Mouse (Mus musculus): ENCODE results near the gene Rgma. TPM values are rescaled to one million over a fixed set of nuclear protein-coding genes. Genes with fewer than 3 reads are reported as not detected.

Gene Rgma
- polyA plus RNA-seq, 1 experiment from 2014 or later = 12.1 TPM

DNA sequence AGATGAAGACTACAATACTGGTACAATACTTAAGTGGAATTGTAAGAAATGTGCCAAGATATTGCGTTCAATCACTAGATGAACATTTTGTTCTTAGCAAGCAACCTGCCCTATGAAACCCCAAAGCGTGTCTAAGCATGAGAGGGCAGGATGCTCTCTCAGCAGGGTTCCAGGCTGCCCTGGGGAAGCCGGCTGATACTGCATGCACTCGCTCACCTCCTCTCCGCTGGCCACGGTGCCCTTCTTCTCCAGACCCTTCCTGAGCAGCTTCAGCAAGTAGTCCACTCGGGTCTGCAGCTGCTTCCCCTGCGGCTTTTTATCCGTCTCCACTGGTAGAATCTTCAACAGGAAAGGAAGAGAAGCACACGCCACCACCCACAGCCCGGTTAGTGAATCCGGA is 78.8 kb downstream of the Rgma start:
- no peak for ATAC-seq (ENCODE audit: insufficient read depth, low FRiP score, low read depth)
- Histone ChIP-seq H3K4me1 (no peaks in the 10 kb centered on the region), H3K9ac (no peak overlapping the region), H3K9me3 (no peaks in the 10 kb centered on the region), H3K36me3 (peaks cover 78% of the 10 kb centered on the region), H3K4me3 (replicated peaks) (no peak overlapping the region), H3K27ac (no peak overlapping the region), H3K27me3 (replicated peaks) (no peaks in the 10 kb centered on the region), H3K4me2 (no peak overlapping the region)
- WGBS = 87% methylated on average over 12 of the region's 12 CpGs

- WGBS = 90% methylated on average over 2 of the region's 2 CpGs
- no peaks in the 10 kb centered on the region for H3K9me3 ChIP-seq
- no peak overlapping the region for H3K4me2 ChIP-seq
- H3K4me3 ChIP-seq (replicated peaks) = no peak overlapping the region
- H3K27ac ChIP-seq = no peak overlapping the region
- ATAC-seq (ENCODE audit: insufficient read depth, low FRiP score, low read depth) = no peak
- peaks cover 78% of the 10 kb centered on the region for H3K36me3 ChIP-seq
- no peaks in the 10 kb centered on the region for H3K4me1 ChIP-seq
- H3K9ac ChIP-seq = no peak overlapping the region
- H3K27me3 ChIP-seq (replicated peaks) = no peaks in the 10 kb centered on the region
Observed at GRCm38 (mm10) chr7:73463546-73463945, 88.2 kb downstream of the Rgma start.

DNA sequence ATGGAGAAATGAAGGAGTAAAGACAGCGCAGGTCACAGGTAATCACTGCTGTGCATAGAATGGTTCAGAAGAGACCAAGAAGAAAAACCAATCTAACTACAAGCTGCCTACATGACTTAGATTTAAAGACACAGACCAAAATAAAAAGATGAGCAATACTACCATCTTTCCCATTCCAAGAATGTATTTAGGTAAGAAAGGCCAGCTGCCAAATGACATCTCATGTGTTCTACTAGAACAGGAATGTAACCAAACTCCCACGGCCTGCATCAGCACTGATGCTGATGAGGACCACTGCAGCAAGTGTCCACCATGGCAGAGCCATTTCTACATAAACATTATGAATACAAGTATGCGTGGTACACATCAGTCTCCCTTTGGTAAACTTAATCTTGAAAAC is 92.4 kb downstream of the Rgma start:
- no peak for ATAC-seq (ENCODE audit: insufficient read depth, low FRiP score, low read depth)
- Histone ChIP-seq H3K4me3 (replicated peaks) (no peak overlapping the region), H3K4me1 (no peaks in the 10 kb centered on the region), H3K27ac (no peak overlapping the region), H3K36me3 (peaks cover 70% of the 10 kb centered on the region), H3K4me2 (no peak overlapping the region), H3K9ac (no peak overlapping the region), H3K27me3 (replicated peaks) (no peaks in the 10 kb centered on the region), H3K9me3 (no peaks in the 10 kb centered on the region)
- 92% methylated on average over 3 of the region's 3 CpGs for whole genome bisulfite sequencing

Other genes starting within 250 kb of the Rgma start
- 43.3 and 48.8 TPM in 2 replicates for gene Chd2, start 166.3 kb downstream of the Rgma start, polyA plus RNA-seq (2015; fragmentation: Nextera tagmentation; extraction: Ambion mirVana)